Mouse (Mus musculus): ENCODE measurements at regions not wholly inside any gene's neighbourhood (a gene's known extent, or its start where the extent isn't known, plus 50 kb on each side); places are given as distances from the start of the nearest gene placed in this dataset.
A peak's percentile ranks its signal among the peaks of the same experiment; 100 is the strongest.

DNA sequence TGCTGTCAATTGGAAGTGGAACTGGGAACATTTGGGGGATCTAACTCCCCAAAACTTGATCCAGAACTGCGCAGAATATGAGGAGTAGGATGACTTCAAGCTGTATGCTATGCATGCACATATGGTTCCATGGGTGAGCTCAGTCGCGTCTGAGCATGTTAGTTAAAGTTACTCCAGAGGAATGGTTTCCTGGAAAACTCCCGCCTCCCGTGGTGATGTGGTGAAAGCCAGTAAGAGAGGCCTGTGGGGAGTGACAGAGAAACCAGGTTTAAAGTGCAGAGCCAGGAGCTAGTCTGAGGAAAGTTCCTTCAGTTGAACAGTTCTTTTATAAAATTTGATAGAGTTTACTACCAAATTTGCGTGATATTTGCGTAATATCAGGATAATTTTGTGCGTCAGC, 73.1 kb upstream of the Haao start:
- Histone ChIP-seq H3K4me3 (no peak overlapping the region), H3K27ac (no peak overlapping the region)
- DNase-seq (ENCODE audit: low spot score in 2 of 2): no peak
- no peak for TF ChIP-seq CTCF (conservative IDR thresholded peaks at IDR 0.05)

- no peak for TF ChIP-seq CTCF (conservative IDR thresholded peaks at IDR 0.05)
- no peak for DNase-seq (ENCODE audit: low spot score in 2 of 2)
- Histone ChIP-seq H3K27ac (no peak overlapping the region), H3K4me3 (no peak overlapping the region)
Observed at GRCm38 (mm10) chr17:83920225-83920624, 72.5 kb upstream of the Haao start.

- Histone ChIP-seq H3K27ac (peak overlapping the region; percentile 64; the same call in 1 of the 2 replicates), H3K4me3 (no peak overlapping the region)
- peak; percentile 12; the same call in 1 of the 2 replicates for TF ChIP-seq CTCF (conservative IDR thresholded peaks at IDR 0.05)
- DNase-seq (ENCODE audit: low spot score in 2 of 2): no peak
Observed at GRCm38 (mm10) chr17:83918413-83919139, 70.8 kb upstream of the Haao start.

- TF ChIP-seq CTCF (conservative IDR thresholded peaks at IDR 0.05): no peak
- no peak overlapping the region for H3K27ac ChIP-seq
- H3K4me3 ChIP-seq: no peak overlapping the region
- DNase-seq (ENCODE audit: low spot score in 2 of 2): no peak
Observed at GRCm38 (mm10) chr17:83917781-83918180, 70.0 kb upstream of the Haao start.

DNA sequence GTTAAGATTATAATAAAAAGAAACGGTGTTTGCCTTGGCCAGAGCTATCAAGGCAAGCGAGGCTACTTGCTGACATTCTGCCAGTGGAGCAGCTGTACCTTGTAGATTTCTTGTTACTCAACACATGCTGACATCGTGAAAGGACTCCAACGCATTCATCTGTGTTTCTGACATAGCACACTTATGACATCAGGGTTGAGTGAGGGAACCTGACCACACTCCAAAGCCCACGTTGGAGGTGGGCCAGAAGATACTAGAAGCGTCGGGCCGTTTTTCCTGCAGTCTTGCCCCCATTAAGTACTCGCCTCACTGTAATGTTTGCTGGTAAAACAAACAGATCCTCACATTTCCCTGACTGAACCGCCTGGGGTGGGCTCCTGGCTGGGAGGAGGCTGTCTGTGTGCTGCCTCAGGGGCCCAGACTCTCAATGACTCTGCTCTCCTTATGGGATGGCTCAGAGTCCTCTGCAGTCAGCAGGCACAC, 69.0 kb upstream of the Haao start:
- Histone ChIP-seq H3K4me3 (no peak overlapping the region), H3K27ac (peak overlapping the region; percentile 39; the same call in 1 of the 2 replicates)
- no peak for DNase-seq (ENCODE audit: low spot score in 2 of 2)
- TF ChIP-seq CTCF (conservative IDR thresholded peaks at IDR 0.05): no peak

- no peak for DNase-seq (ENCODE audit: low spot score in 2 of 2)
- Histone ChIP-seq H3K4me3 (no peak overlapping the region), H3K27ac (no peak overlapping the region)
- no peak for TF ChIP-seq CTCF (conservative IDR thresholded peaks at IDR 0.05)
Observed at GRCm38 (mm10) chr17:83915034-83915433, 67.3 kb upstream of the Haao start.

DNA sequence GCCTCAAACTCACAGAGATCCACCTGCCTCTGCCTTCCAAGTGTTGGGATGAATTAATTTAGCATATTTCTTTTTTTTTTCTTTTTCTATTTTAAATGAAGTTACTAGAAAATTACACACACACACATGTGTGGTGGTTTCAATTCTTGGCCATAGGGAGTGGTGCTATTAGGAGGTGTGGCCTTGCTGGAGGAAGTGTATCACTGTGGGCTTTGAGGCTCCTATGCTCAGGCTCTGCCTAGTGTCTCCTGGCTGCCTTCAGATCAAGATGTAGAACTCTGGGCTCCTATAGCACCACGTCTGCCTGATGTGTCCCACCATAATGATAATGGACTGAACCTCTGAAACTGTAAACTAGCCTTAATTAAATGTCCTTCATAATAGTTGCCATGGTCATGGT, 66.8 kb upstream of the Haao start:
- no peak overlapping the region for H3K27ac ChIP-seq
- no peak for TF ChIP-seq CTCF (conservative IDR thresholded peaks at IDR 0.05)
- H3K4me3 ChIP-seq: no peak overlapping the region
- DNase-seq (ENCODE audit: low spot score in 2 of 2): no peak

- TF ChIP-seq CTCF (conservative IDR thresholded peaks at IDR 0.05): no peak
- H3K27ac ChIP-seq: peak overlapping the region; percentile 6; the same call in 1 of the 2 replicates
Observed at GRCm38 (mm10) chr17:83913711-83914415, 66.1 kb upstream of the Haao start.

GRCm38 (mm10) chr17:83912421-83912820, 64.7 kb upstream of the Haao start:
- Histone ChIP-seq H3K4me3 (no peak overlapping the region), H3K27ac (peak overlapping the region; percentile 39; the same call in 1 of the 2 replicates)
- no peak for DNase-seq (ENCODE audit: low spot score in 2 of 2)
- no peak for TF ChIP-seq CTCF (conservative IDR thresholded peaks at IDR 0.05)

More at GRCm38 (mm10) chr17:83913711-83914415, 66.1 kb upstream of the Haao start:
- DNase-seq (ENCODE audit: low spot score in 2 of 2): no peak
- H3K4me3 ChIP-seq: no peak overlapping the region

GRCm38 (mm10) chr17:83908811-83909210, 61.0 kb upstream of the Haao start:
- H3K4me3 ChIP-seq: no peak overlapping the region
- TF ChIP-seq CTCF (conservative IDR thresholded peaks at IDR 0.05): no peak
- 0 out of 2 replicates have a peak overlapping the region, but pooled peaks have one; percentile 18 for H3K27ac ChIP-seq
- DNase-seq (ENCODE audit: low spot score in 2 of 2): no peak

GRCm38 (mm10) chr17:83907538-83907937, 59.8 kb upstream of the Haao start:
- no peak for DNase-seq (ENCODE audit: low spot score in 2 of 2)
- Histone ChIP-seq H3K27ac (no peak overlapping the region), H3K4me3 (no peak overlapping the region)
- no peak for TF ChIP-seq CTCF (conservative IDR thresholded peaks at IDR 0.05)

DNA sequence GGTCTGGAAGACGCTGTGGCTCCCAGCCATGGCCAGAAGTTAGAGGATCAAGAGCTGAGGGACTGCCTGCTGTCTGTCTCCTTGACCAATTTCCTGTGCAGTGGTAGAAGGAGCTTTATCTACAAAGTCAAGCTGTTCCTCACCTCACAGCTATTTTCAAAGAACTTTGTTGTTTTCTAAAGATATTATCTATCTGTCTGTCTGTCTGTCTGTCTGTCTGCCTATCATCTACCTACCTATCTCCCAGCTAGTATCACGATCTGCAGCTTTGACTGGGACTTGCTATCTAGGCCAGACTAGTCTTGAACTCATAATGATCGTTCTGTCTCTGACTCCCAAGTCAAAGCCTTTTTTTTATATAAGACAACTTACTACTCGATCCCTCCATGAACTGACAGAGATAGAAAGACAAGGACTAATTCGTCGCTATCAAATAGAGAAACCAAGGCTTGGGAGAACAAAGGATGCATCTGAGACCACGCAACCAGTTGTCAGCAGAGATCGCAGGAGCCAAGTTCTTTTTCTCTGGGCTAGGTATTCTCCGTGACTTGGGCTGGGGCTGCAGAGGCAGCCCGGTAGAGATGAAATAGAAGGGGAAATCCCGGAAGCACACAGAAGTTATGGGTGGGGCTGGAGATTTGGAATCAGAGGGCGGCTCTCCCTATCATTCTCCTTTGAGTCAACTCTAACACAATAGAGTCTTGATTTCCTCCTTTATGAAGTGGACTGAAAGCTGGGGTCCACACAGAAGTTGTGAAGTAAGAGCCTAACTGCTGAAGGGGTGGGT, 59.2 kb upstream of the Haao start:
- H3K4me3 ChIP-seq: no peak overlapping the region
- H3K27ac ChIP-seq: no peak overlapping the region
- TF ChIP-seq CTCF (conservative IDR thresholded peaks at IDR 0.05): no peak
- no peak for DNase-seq (ENCODE audit: low spot score in 2 of 2)

DNA sequence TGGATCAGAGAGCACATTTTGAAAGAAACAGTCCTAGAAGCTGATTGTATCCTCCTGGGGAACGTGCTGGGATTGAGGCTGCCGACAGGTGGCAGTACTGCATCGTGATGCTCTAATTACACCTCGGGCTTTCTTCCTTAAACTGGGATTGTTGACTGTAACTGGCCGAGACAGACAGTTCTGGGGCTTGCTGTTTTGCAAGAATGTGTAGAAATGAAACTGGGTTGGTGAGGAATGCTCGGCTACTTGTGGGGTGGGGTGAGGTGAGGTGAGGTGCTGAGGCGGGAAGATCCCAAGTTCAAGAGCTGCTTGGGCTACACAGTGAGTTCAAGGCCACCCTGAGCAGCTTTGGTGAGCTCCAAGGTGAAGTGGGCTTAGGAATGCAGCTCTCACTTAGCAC, 55.7 kb upstream of the Haao start:
- TF ChIP-seq CTCF (conservative IDR thresholded peaks at IDR 0.05): peak; percentile 95

More for the DNA sequence above, 55.7 kb upstream of the Haao start:
- Histone ChIP-seq H3K27ac (no peak overlapping the region), H3K4me3 (no peak overlapping the region)
- peak; percentile 63 to 75 for DNase-seq (ENCODE audit: low spot score in 2 of 2)
